Mouse (Mus musculus): ENCODE measurements around the gene Vps54.

GRCm38 (mm10) chr11:21307078-21307668 lies 68.1 kb downstream of the Vps54 start:
- TF ChIP-seq CTCF (IDR thresholded peaks at IDR 0.05; ENCODE audit: borderline replicate concordance, insufficient read depth, low read depth, low read length), result no peak
- no peak for TF ChIP-seq POLR2A (IDR thresholded peaks at IDR 0.05; ENCODE audit: borderline replicate concordance, insufficient read depth, low read length)

Data from cerebellum, adult 2 months (tissue).